Mouse (Mus musculus) macrophage (primary cell): ENCODE measurements around the gene Dbp. TPM values are rescaled to one million over a fixed set of nuclear protein-coding genes. Genes with fewer than 3 reads are reported as not detected.

ENCODE experiments used
- H3K27ac ChIP-seq: fragments of 350-480 bp; formaldehyde crosslinking; 2 replicates; pipeline ENCODE4 v1.9.0; 2021
- H3K36me3 ChIP-seq: fragments of 350-480 bp; formaldehyde crosslinking; 2 replicates; pipeline ENCODE4 v1.9.0; 2021; ENCODE audit errors: inconsistent target
- H3K4me3 ChIP-seq: fragments of 350-480 bp; formaldehyde crosslinking; 2 replicates; pipeline ENCODE4 v1.9.0; 2021; ENCODE audit errors: inconsistent target
- H3K79me2 ChIP-seq: fragments of 350-480 bp; formaldehyde crosslinking; 2 replicates; pipeline ENCODE4 v1.9.0; 2021; ENCODE audit errors: inconsistent target
- WGBS: methylation state at CpG from one replicate; pipeline ENCODE4 v1.1.7; 2026; ENCODE audit warnings: inconsistent platforms; ENCODE audit not compliant: missing documents; 5-methylcytosine and 5-hydroxymethylcytosine counted together
- polyA plus RNA-seq: library from polyadenylated mRNA; stranded (reverse); fragments of 250-400 nt; gene quantifications from 3 replicates; pipeline ENCODE4 v1.2.4, GENCODE M21; 2018; ENCODE audit warnings: inconsistent platforms

Dbp gene
- polyA plus RNA-seq, 1 experiment from 2014 or later, result 52.9 TPM

GRCm38 (mm10) chr7:45683396-45684050, 21.4 kb upstream of the Dbp start, which contains the start of gene Ntn5:
Gene Ntn5 (plus strand): TSS chr7:45684022.
- H3K79me2 ChIP-seq, result no peaks in the 10 kb centered on the region
- 85% methylated on average over 7 of the region's 7 CpGs for WGBS
- no peak within 1 kb of the TSS for H3K4me3 ChIP-seq

DNA sequence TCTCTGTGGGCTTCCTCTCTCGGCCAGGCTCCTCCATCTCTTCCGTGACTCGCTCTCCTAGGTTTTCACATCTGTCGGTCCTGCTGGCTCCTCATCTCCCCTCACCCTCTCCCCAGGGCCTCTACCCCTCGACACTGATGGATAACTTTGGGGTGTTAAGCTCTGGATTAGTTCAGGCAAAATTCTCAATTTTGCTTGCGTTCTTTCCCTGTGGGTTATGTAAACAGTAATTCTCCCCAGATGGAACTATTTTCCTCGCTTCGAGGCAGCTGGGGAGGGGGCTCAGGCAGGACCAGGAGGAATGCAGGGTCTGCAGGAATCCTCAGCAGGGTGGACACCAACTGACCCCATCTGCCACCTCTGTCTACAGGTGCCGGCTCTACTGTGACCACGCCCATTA, 19.1 kb upstream of the Dbp start:
- H3K36me3 ChIP-seq, result no peaks in the 10 kb centered on the region

More at GRCm38 (mm10) chr7:45683396-45684050, 21.4 kb upstream of the Dbp start, which contains the start of gene Ntn5:
- no peak within 1 kb of the TSS for H3K27ac ChIP-seq
- H3K36me3 ChIP-seq, result no peaks in the 10 kb centered on the region

GRCm38 (mm10) chr7:45686841-45687240, 18.0 kb upstream of the Dbp start:
- Histone ChIP-seq H3K4me3 (no peak overlapping the region), H3K27ac (no peak overlapping the region), H3K79me2 (no peaks in the 10 kb centered on the region), H3K36me3 (no peaks in the 10 kb centered on the region)
- 70% methylated on average over 3 of the region's 3 CpGs for whole genome bisulfite sequencing

More for the DNA sequence above, 19.1 kb upstream of the Dbp start:
- WGBS, result 91% methylated on average over 10 of the region's 10 CpGs
- Histone ChIP-seq H3K27ac (no peak overlapping the region), H3K4me3 (no peak overlapping the region), H3K79me2 (no peaks in the 10 kb centered on the region)

DNA sequence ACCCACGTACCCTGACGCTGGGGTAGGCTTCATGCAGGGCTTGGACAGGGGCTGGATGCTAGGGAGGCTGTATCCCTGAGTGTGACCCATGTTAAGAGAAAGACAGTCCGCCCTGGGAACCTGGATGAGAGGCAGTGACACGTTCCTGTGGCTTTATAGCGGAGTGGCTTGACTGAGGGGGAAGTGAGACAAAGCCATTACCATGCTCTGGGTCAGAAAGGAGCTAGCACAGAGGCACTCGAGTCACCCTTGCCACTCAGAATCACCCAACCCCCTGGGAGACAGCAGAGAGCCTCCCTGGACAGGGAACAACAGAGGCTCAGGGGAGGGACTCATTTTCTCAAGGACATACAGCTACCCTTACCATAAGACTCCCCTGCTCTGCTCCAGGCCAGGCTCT, 15.8 kb upstream of the Dbp start:
- WGBS, result 50% methylated on average over 6 of the region's 6 CpGs
- no peak overlapping the region for H3K27ac ChIP-seq
- no peaks in the 10 kb centered on the region for H3K79me2 ChIP-seq
- H3K4me3 ChIP-seq, result no peak overlapping the region
- no peaks in the 10 kb centered on the region for H3K36me3 ChIP-seq

- 88% methylated on average over 11 of the region's 11 CpGs for WGBS
- H3K27ac ChIP-seq, result no peak overlapping the region
Observed at GRCm38 (mm10) chr7:45689800-45690199, 15.1 kb upstream of the Dbp start.

DNA sequence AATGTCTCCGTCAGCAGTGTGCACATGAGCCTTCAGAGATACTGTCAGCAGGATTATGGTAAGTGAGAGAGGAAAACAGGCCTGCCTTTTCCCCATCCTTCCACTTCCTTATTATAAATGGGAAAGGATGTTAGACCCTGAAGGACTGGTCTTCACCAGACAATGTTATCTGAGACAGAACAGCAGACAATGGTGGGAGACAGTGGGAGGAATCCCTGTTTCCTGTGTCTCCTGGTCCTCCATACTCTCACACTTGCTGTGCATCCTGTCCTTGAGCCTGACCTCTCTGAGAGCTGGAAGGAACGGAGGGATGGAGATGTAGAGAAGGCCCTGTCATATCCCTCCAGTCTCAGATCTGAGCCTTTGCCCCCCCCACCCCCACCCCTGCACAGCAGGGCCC, 12.5 kb upstream of the Dbp start:
- H3K27ac ChIP-seq, result no peak overlapping the region
- no peaks in the 10 kb centered on the region for H3K36me3 ChIP-seq
- 95% methylated on average over 2 of the region's 2 CpGs for WGBS
- no peak overlapping the region for H3K4me3 ChIP-seq
- H3K79me2 ChIP-seq, result no peaks in the 10 kb centered on the region

More at GRCm38 (mm10) chr7:45689800-45690199, 15.1 kb upstream of the Dbp start:
- Histone ChIP-seq H3K79me2 (no peaks in the 10 kb centered on the region), H3K4me3 (no peak overlapping the region), H3K36me3 (no peaks in the 10 kb centered on the region)

GRCm38 (mm10) chr7:45693921-45694591, 10.8 kb upstream of the Dbp start, which contains the start of gene Sec1:
Gene Sec1 (minus strand): TSS chr7:45694402.
- WGBS, result 93% methylated on average over 45 of the region's 50 CpGs
- Histone ChIP-seq H3K27ac (no peak within 1 kb of the TSS), H3K4me3 (no peak within 1 kb of the TSS), H3K79me2 (no peaks in the 10 kb centered on the region), H3K36me3 (no peaks in the 10 kb centered on the region)

- 34% methylated on average over 3 of the region's 6 CpGs for WGBS
- Histone ChIP-seq H3K36me3 (no peaks in the 10 kb centered on the region), H3K4me3 (no peak overlapping the region), H3K79me2 (no peaks in the 10 kb centered on the region), H3K27ac (no peak overlapping the region)
Observed at GRCm38 (mm10) chr7:45695098-45695497, 9.8 kb upstream of the Dbp start.

DNA sequence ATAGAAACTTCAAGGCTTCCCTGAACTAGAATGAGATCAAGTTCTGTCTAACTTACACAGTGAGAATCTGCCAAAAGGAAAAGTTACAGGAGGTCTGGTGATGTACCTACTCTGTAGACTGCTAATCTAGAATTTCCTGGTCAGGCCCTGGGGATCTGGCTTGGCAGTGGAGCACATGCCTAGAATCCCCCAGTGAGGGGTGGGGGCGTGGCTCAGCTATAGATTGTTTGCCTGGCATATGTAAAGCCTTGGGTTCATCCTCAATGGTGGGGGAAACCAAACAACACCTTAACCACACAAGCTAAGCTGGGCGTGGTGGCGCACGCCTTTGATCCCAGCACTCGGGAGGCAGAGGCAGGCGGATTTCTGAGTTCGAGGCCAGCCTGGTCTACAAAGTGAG, 7.0 kb upstream of the Dbp start:
- 56% methylated on average over 1 of the region's 7 CpGs for WGBS
- no peaks in the 10 kb centered on the region for H3K79me2 ChIP-seq
- no peak overlapping the region for H3K27ac ChIP-seq
- H3K4me3 ChIP-seq, result no peak overlapping the region
- H3K36me3 ChIP-seq, result no peaks in the 10 kb centered on the region

GRCm38 (mm10) chr7:45699523-45700141, 5.3 kb upstream of the Dbp start, which contains the start of gene Car11:
Gene Car11 (plus strand): TSS chr7:45699843.
- H3K27ac ChIP-seq, result no peak within 1 kb of the TSS
- no peaks in the 10 kb centered on the region for H3K79me2 ChIP-seq
- WGBS, result 15% methylated on average over 35 of the region's 36 CpGs
- no peak within 1 kb of the TSS for H3K4me3 ChIP-seq
- no peaks in the 10 kb centered on the region for H3K36me3 ChIP-seq

DNA sequence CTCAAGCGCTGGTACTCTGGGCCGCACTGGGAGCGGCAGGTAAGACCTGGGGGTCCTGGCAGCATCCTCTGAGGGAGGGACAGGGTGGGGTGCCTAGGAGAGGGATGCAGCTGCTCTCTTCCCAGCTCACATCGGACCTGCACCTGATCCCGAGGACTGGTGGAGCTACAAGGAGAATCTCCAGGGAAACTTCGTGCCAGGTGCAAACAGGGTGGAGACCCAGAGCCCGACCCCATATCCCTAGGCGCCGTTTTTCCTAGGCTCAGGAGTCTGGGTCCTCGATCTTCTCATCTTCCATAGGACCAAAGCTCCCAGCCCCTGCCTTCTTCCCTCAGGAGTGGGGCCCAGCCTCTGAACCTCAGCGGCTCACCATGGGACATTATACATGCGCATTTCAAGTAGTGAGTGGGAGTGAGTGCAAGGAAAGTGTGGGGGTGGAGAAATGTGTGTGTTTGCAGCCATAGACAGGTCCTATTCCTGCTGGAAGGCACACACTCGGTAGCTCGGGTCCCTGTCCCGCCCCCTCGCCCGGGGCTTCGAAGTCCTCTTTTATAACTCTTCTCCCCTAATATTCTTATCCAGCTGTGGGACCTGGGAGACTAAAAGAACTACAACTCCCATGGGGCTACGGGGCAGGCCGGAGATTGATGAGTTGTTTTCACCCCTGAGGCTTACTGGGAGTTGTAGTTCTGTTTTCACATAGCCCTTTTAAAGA, 4.4 kb upstream of the Dbp start:
- Histone ChIP-seq H3K79me2 (no peaks in the 10 kb centered on the region), H3K27ac (no peak overlapping the region), H3K36me3 (no peaks in the 10 kb centered on the region), H3K4me3 (no peak overlapping the region)
- 2% methylated on average over 20 of the region's 20 CpGs for WGBS

- H3K4me3 ChIP-seq, result no peak overlapping the region
- H3K36me3 ChIP-seq, result no peaks in the 10 kb centered on the region
- H3K79me2 ChIP-seq, result peaks cover 3% of the 10 kb centered on the region; the same call in 1 of the 2 replicates
- H3K27ac ChIP-seq, result no peak overlapping the region
- WGBS, result 56% methylated on average over 11 of the region's 11 CpGs
Observed at GRCm38 (mm10) chr7:45701072-45701471, 3.8 kb upstream of the Dbp start.

DNA sequence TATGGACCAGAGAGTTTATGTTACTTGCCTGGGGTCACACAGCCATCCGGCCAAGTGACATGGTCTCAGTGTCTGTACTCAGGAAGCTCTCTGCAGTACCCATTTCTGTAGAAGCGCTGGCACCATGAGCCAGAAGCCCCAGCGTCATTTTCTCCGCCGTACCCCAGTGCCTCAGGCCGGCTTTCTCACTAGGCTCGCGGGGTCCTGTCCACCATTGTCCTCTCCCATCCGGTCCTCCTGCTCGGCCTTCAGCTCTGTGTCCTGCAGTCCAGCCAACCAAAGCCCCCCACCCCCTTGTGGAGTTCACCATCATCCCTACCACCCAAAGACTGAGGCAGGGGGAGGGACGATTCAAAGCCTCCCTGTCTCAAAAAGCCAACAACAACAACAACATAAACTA, 3.3 kb upstream of the Dbp start:
- Histone ChIP-seq H3K36me3 (no peaks in the 10 kb centered on the region), H3K79me2 (peaks cover 5% of the 10 kb centered on the region; the same call in 1 of the 2 replicates), H3K4me3 (no peak overlapping the region), H3K27ac (no peak overlapping the region)
- WGBS, result 93% methylated on average over 11 of the region's 11 CpGs

GRCm38 (mm10) chr7:45702316-45702715, 2.6 kb upstream of the Dbp start:
- H3K36me3 ChIP-seq, result no peaks in the 10 kb centered on the region
- 90% methylated on average over 10 of the region's 11 CpGs for WGBS
- no peak overlapping the region for H3K4me3 ChIP-seq
- H3K79me2 ChIP-seq, result peaks cover 5% of the 10 kb centered on the region; the same call in 1 of the 2 replicates
- no peak overlapping the region for H3K27ac ChIP-seq
